Mouse (Mus musculus) lung, adult 2 months (tissue): ENCODE measurements around the gene Acvr1.

Experiments
- CTCF ChIP-seq: fragments of 200-500 bp; IDR thresholded peaks from 2 replicates; pipeline ENCODE4 v1.5.1; 2011; ENCODE audit warnings: mild to moderate bottlenecking, low read length, control low read depth; ENCODE audit not compliant: insufficient read depth
- POLR2A ChIP-seq: fragments of 200-500 bp; IDR thresholded peaks from 2 replicates; pipeline ENCODE4 v1.6.1; 2011; ENCODE audit warnings: low read depth, mild to moderate bottlenecking, control low read depth, low read length, borderline replicate concordance; ENCODE audit errors: extremely low read depth

- TF ChIP-seq POLR2A (no peak), CTCF (no peak)
Observed at GRCm38 (mm10) chr2:58469816-58470215, 97.1 kb downstream of the Acvr1 start, which contains the start of gene Gm17409.
